Mouse (Mus musculus): ENCODE data around the gene Gm3558. TPM values are rescaled to one million over a fixed set of nuclear protein-coding genes. Genes with fewer than 3 reads are reported as not detected.

The Gm3558 gene
- 0.32 TPM for polyA plus RNA-seq (2014; fragmentation: Illumina TruSeq; extraction: RNeasy Lipid Tissue Mini Kit (QIAGEN cat#74804); ENCODE audit: low read depth, low replicate concordance)

GRCm38 (mm10) chr14:7568382-7568781 lies at the start of gene Gm3558:
TSS of gene Gm3558 (minus strand) at chr14:7568566.

DNA sequence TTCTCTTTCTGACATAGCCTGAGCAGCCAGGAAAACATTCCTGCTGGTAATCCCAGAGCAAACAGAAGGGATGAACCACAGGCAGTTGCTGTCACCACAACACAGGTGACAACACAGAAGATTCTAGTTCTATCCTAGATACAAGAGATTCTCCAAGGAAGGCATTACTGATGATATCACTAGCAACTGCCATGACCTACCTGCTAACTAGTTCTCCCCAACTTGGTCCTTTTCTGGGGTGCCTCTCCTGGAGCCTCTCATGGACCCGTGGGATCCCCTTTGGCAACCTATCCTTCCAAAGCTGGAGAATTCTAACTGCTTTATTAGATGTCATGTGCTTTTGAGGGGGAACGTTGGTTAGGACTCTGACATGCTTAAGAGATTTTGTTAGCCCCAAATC lies 27.1 kb upstream of the Gm3558 start, which contains the start of gene Gm10338:
Gene Gm10338, minus strand, starts transcription at position 101 of the 400 bp plus-strand sequence.

Other genes starting within 250 kb of the Gm3558 start
- gene Gm5797, start 236.2 kb downstream of the Gm3558 start, polyA plus RNA-seq (2014; fragmentation: Illumina TruSeq; extraction: RNeasy Lipid Tissue Mini Kit (QIAGEN cat#74804); ENCODE audit: low read depth, low replicate concordance): not detected
- gene Gm8374, start 203.4 kb downstream of the Gm3558 start, polyA plus RNA-seq (2014; fragmentation: Illumina TruSeq; extraction: RNeasy Lipid Tissue Mini Kit (QIAGEN cat#74804); ENCODE audit: low read depth, low replicate concordance): not detected
- gene Gm3755, start 117.6 kb downstream of the Gm3558 start, polyA plus RNA-seq (2014; fragmentation: Illumina TruSeq; extraction: RNeasy Lipid Tissue Mini Kit (QIAGEN cat#74804); ENCODE audit: low read depth, low replicate concordance): not detected
- 0.60 TPM for gene Gm3752, start 84.8 kb downstream of the Gm3558 start, polyA plus RNA-seq (2014; fragmentation: Illumina TruSeq; extraction: RNeasy Lipid Tissue Mini Kit (QIAGEN cat#74804); ENCODE audit: low read depth, low replicate concordance)
- not detected for gene Gm10338, start 27.0 kb upstream of the Gm3558 start, polyA plus RNA-seq (2014; fragmentation: Illumina TruSeq; extraction: RNeasy Lipid Tissue Mini Kit (QIAGEN cat#74804); ENCODE audit: low read depth, low replicate concordance)
- gene Gm10128, start 75.4 kb upstream of the Gm3558 start, polyA plus RNA-seq (2014; fragmentation: Illumina TruSeq; extraction: RNeasy Lipid Tissue Mini Kit (QIAGEN cat#74804); ENCODE audit: low read depth, low replicate concordance): not detected
- not detected for gene Gm26661, start 223.0 kb upstream of the Gm3558 start, polyA plus RNA-seq (2014; fragmentation: Illumina TruSeq; extraction: RNeasy Lipid Tissue Mini Kit (QIAGEN cat#74804); ENCODE audit: low read depth, low replicate concordance)
- 12.6 TPM for gene Flnb, start 249.4 kb upstream of the Gm3558 start, polyA plus RNA-seq (2014; fragmentation: Illumina TruSeq; extraction: RNeasy Lipid Tissue Mini Kit (QIAGEN cat#74804); ENCODE audit: low read depth, low replicate concordance)